Mouse (Mus musculus) neural tube, embryonic 15.5 days (tissue): ENCODE data around the gene Got2. TPM values are rescaled to one million over a fixed set of nuclear protein-coding genes. Genes with fewer than 3 reads are reported as not detected.

Experiments
- polyA plus RNA-seq: library from polyadenylated mRNA; unstranded; fragments of >200 nt; fragmentation: Nextera tagmentation; extraction: Ambion mirVana; gene quantifications from 2 replicates; pipeline ENCODE4 v1.2.1, GENCODE M21; 2015

The Got2 gene
- polyA plus RNA-seq, 1 experiment from 2014 or later: 242 TPM

Other genes with a start within 250 kb of the Got2 start
- gene Ndrg4, start 211.6 kb downstream of the Got2 start, polyA plus RNA-seq: 495 and 557 TPM in 2 replicates
- 32.9 and 34.8 TPM in 2 replicates for gene Setd6, start 172.7 kb downstream of the Got2 start, polyA plus RNA-seq
- 33.8 and 37.8 TPM in 2 replicates for gene Cnot1, start 81.1 kb downstream of the Got2 start, polyA plus RNA-seq
- gene Sap18b, start 63.2 kb downstream of the Got2 start, polyA plus RNA-seq: 256 and 276 TPM in 2 replicates
- 21.2 and 23.0 TPM in 2 replicates for gene Slc38a7, start 35.0 kb downstream of the Got2 start, polyA plus RNA-seq